Mouse (Mus musculus) CH12.LX (cell line): ENCODE measurements around the gene Olfr1375.

Experiments used
- CHD1 ChIP-seq: IDR thresholded peaks from 2 replicates; pipeline ENCODE4 v1.6.1; 2012; ENCODE audit warnings: low read depth, low read length, improper control_type of control experiment, inconsistent platforms
- CTCF ChIP-seq, 2 experiments: IDR thresholded peaks in 1 of 2; conservative IDR thresholded peaks in 1 of 2; 2 replicates each; pipeline ENCODE4 v1.5.1; 2011 to 2012; ENCODE audit warnings: low read depth in 2 of 2, low read length in 2 of 2, improper control_type of control experiment in 1 of 2, inconsistent platforms in 1 of 2, mild to moderate bottlenecking in 1 of 2, moderate library complexity in 1 of 2
- EP300 ChIP-seq: IDR thresholded peaks from 2 replicates; pipeline ENCODE4 v1.6.1; 2011; ENCODE audit warnings: low read length, improper control_type of control experiment
- MAFK ChIP-seq: IDR thresholded peaks from 2 replicates; pipeline ENCODE4 v1.6.1; 2011; ENCODE audit warnings: low read length, improper control_type of control experiment; ENCODE audit not compliant: insufficient replicate concordance
- MAX ChIP-seq: IDR thresholded peaks from 2 replicates; pipeline ENCODE4 v1.6.1; 2011; ENCODE audit warnings: low read length, improper control_type of control experiment
- POLR2A ChIP-seq: IDR thresholded peaks from 2 replicates; pipeline ENCODE4 v1.6.1; 2011; ENCODE audit warnings: low read depth, mild to moderate bottlenecking, improper control_type of control experiment, low read length
- TCF12 ChIP-seq: IDR thresholded peaks from 2 replicates; pipeline ENCODE4 v1.6.1; 2014; ENCODE audit warnings: low read depth, mild to moderate bottlenecking, inconsistent platforms, low read length, improper control_type of control experiment

- TF ChIP-seq MAX (no peak), CTCF (conservative IDR thresholded peaks at IDR 0.05 in 1 of 2, IDR thresholded peaks at IDR 0.05 in 1 of 2; ENCODE audit: low read depth in 2 of 2, low read length in 2 of 2) (no peak), CHD1 (no peak), POLR2A (no peak), TCF12 (no peak), EP300 (no peak), MAFK (no peak)
Measured at GRCm38 (mm10) chr11:51059640-51060039, 11.7 kb downstream of the Olfr1375 start.
